Mouse (Mus musculus) hindbrain, embryonic 12.5 days (tissue): ENCODE measurements at regions not wholly inside any gene's neighbourhood (a gene's known extent, or its start where the extent isn't known, plus 50 kb on each side); places are given as distances from the start of the nearest gene placed in this dataset.

Source experiments
- ATAC-seq: fragments of 200-750 bp; cut with Nextera tagmentation; 2 replicates; pipeline ENCODE4 v1.8.0; 2017; ENCODE audit warnings: moderate TSS enrichment; ENCODE audit not compliant: low FRiP score
- H3K27ac ChIP-seq: fragments of 300-500 bp; sonication (generic); 2 replicates; pipeline ENCODE4 v1.5.1; 2016; ENCODE audit warnings: mild to moderate bottlenecking
- H3K27me3 ChIP-seq: fragments of 300-500 bp; sonication (generic); 2 replicates; pipeline ENCODE4 v1.6.1; 2016; ENCODE audit warnings: mild to moderate bottlenecking
- H3K36me3 ChIP-seq: fragments of 300-500 bp; sonication (generic); 2 replicates; pipeline ENCODE4 v1.6.1; 2016; ENCODE audit warnings: mild to moderate bottlenecking
- H3K4me1 ChIP-seq: fragments of 300-500 bp; sonication (generic); 2 replicates; pipeline ENCODE4 v1.6.1; 2016
- H3K4me2 ChIP-seq: fragments of 300-500 bp; sonication (generic); replicated peaks from 2 replicates; pipeline ENCODE4 v1.6.1; 2016; ENCODE audit warnings: mild to moderate bottlenecking
- H3K4me3 ChIP-seq: fragments of 300-500 bp; sonication (generic); 2 replicates; pipeline ENCODE4 v1.5.1; 2016; ENCODE audit warnings: mild to moderate bottlenecking
- H3K9ac ChIP-seq: fragments of 300-500 bp; sonication (generic); 2 replicates; pipeline ENCODE4 v1.6.1; 2016; ENCODE audit warnings: mild to moderate bottlenecking, moderate library complexity
- H3K9me3 ChIP-seq: fragments of 300-500 bp; sonication (generic); replicated peaks from 2 replicates; pipeline ENCODE4 v1.6.1; 2016; ENCODE audit warnings: mild to moderate bottlenecking
- WGBS: fragments of 180-500 bp; shearing (Covaris S2); methylation state at CpG from one replicate; pipeline ENCODE4 v1.1.7; 2016; 5-methylcytosine and 5-hydroxymethylcytosine counted together

DNA sequence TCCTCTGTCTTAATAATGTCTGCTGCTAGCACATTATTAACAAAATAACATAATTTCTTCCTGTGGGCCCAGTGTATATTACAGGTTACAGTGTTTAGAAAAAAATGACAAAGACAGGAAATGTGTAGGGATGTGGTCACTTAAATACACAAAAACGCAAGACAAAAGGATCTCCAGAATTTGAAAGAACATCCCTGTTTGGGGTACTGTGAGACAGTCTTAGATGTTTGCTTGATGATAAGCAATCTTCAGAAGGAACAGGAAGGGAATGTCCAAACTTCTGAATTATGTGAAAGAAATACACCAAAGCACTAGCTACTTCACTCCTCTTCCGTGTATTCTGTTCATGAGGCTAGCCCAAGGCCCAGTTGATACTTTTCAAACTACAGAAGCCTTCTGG, 251.8 kb downstream of the Ptprc start:
- WGBS, result 92% methylated on average over 2 of the region's 2 CpGs
- Histone ChIP-seq H3K9ac (no peak overlapping the region), H3K27me3 (no peaks in the 10 kb centered on the region), H3K9me3 (no peaks in the 10 kb centered on the region), H3K4me2 (no peak overlapping the region), H3K36me3 (no peaks in the 10 kb centered on the region), H3K4me3 (no peak overlapping the region), H3K27ac (0 out of 2 replicates have a peak overlapping the region, but pooled peaks have one; percentile 7), H3K4me1 (peaks cover 32% of the 10 kb centered on the region)
- no peak for ATAC-seq

GRCm38 (mm10) chr1:137922769-137923168, 252.7 kb downstream of the Ptprc start:
- Histone ChIP-seq H3K4me3 (no peak overlapping the region), H3K27ac (no peak overlapping the region), H3K4me2 (no peak overlapping the region), H3K36me3 (no peaks in the 10 kb centered on the region), H3K27me3 (no peaks in the 10 kb centered on the region), H3K9ac (no peak overlapping the region), H3K4me1 (peaks cover 25% of the 10 kb centered on the region), H3K9me3 (no peaks in the 10 kb centered on the region)
- WGBS, result 81% methylated on average over 7 of the region's 7 CpGs
- ATAC-seq, result no peak

GRCm38 (mm10) chr1:137921592-137921991, 253.9 kb downstream of the Ptprc start:
- H3K9ac ChIP-seq, result no peak overlapping the region
- H3K9me3 ChIP-seq, result no peaks in the 10 kb centered on the region
- ATAC-seq, result no peak
- WGBS, result 94% methylated on average over 2 of the region's 2 CpGs
- H3K4me2 ChIP-seq, result no peak overlapping the region
- no peak overlapping the region for H3K4me3 ChIP-seq
- no peaks in the 10 kb centered on the region for H3K36me3 ChIP-seq
- peaks cover 15% of the 10 kb centered on the region for H3K4me1 ChIP-seq
- no peaks in the 10 kb centered on the region for H3K27me3 ChIP-seq
- H3K27ac ChIP-seq, result no peak overlapping the region

DNA sequence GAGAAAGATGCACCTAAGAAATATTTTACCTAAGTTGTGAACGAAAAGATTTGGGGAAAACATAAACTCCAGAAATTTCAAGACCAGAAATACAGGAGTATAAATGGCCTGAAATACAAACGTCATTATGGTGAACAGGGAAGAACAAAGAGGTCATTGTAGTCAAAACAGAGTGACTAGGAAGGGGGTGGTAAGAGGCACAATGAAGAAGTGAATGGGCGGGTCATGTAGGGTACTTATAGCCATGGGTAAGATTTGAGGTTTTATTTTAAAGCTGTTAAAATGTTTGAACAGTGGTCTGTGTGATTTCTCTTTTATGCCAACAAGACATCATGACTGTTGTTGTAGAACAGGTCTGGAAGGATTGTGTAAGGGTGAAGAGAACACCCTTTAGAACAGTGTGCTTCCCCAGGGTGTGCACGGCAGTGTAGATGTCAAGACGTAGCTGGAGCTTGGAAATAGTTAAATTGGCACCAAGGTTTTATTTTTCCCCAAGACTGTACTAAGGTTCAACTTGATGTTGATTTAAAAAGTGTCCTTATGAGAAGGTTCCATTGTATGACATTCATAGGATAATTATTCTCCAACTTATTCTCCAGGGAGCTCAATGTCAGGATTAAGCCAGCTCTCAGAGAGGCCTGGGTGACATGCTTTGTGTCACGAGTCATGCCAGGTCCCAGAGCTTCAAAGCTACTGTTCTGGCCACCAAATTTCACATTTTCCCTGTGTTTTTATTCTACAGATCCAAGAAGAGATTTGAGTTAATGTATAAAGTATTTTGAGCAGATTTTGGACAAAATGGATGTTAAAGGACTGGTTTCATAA, 255.6 kb downstream of the Ptprc start:
- H3K27me3 ChIP-seq, result no peaks in the 10 kb centered on the region
- peaks cover 6% of the 10 kb centered on the region for H3K4me1 ChIP-seq
- no peak overlapping the region for H3K4me3 ChIP-seq
- 64% methylated on average over 6 of the region's 6 CpGs for WGBS
- 0 out of 2 replicates have a peak overlapping the region, but pooled peaks have one; percentile 12 for H3K27ac ChIP-seq
- H3K9ac ChIP-seq, result no peak overlapping the region
- ATAC-seq, result no peak
- no peaks in the 10 kb centered on the region for H3K9me3 ChIP-seq
- H3K36me3 ChIP-seq, result no peaks in the 10 kb centered on the region
- no peak overlapping the region for H3K4me2 ChIP-seq

DNA sequence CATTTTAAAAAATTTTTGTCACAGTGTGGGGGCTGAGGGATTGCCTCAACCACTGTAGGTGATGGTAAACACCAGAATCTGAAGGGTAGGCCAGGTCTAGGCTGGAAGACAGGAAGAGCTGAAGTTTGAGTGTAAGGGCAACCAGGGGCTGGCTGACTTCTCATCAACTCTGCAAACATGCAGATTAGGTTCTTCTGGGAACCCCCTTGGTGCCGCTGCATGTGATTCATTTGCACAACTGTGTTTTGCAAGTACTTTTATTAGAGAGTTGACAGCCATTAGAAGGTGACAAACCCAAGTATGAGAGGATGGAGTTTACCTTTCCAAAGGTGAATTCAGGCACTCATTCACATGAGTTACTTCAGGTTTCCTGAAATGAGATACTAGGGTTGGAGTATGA, 258.1 kb downstream of the Ptprc start:
- no peak for ATAC-seq
- Histone ChIP-seq H3K4me1 (peaks cover 6% of the 10 kb centered on the region), H3K4me3 (no peak overlapping the region), H3K9me3 (no peaks in the 10 kb centered on the region), H3K36me3 (no peaks in the 10 kb centered on the region), H3K27ac (no peak overlapping the region), H3K4me2 (no peak overlapping the region), H3K9ac (no peak overlapping the region), H3K27me3 (no peaks in the 10 kb centered on the region)
- 89% methylated on average over 1 of the region's 1 CpGs for WGBS

- Histone ChIP-seq H3K27me3 (no peaks in the 10 kb centered on the region), H3K4me3 (no peak overlapping the region), H3K9me3 (no peaks in the 10 kb centered on the region), H3K36me3 (no peaks in the 10 kb centered on the region), H3K4me1 (peaks cover 27% of the 10 kb centered on the region), H3K4me2 (no peak overlapping the region), H3K9ac (no peak overlapping the region), H3K27ac (no peak overlapping the region)
- WGBS, result 42% methylated on average over 5 of the region's 5 CpGs
- ATAC-seq, result no peak
Measured at GRCm38 (mm10) chr1:137906883-137907282, 268.6 kb downstream of the Ptprc start.

DNA sequence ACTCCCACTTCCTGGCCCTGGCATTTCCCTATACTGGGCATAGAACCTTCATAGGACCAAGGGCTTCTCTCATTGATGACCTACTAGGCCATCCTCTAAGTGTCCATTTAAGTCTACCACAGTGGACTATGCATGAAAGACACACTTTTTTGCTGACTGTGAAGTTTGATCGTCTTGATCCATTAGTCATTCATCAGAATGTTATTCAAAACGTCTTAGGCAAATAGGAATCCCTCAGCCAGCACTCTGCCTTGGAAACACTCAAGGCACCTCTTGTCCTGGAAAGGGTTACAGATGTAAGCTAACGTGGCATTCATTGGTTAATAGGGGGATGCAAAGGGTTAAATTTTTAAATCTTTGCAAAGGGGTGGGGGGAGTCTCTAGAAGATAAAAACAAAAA, 269.0 kb downstream of the Ptprc start:
- H3K27ac ChIP-seq, result no peak overlapping the region
- H3K9me3 ChIP-seq, result no peaks in the 10 kb centered on the region
- ATAC-seq, result no peak
- H3K4me1 ChIP-seq, result peaks cover 27% of the 10 kb centered on the region
- H3K36me3 ChIP-seq, result no peaks in the 10 kb centered on the region
- H3K27me3 ChIP-seq, result no peaks in the 10 kb centered on the region
- no peak overlapping the region for H3K4me3 ChIP-seq
- no peak overlapping the region for H3K9ac ChIP-seq
- WGBS, result 39% methylated on average over 3 of the region's 3 CpGs
- H3K4me2 ChIP-seq, result no peak overlapping the region

GRCm38 (mm10) chr1:137905566-137905965, 269.9 kb downstream of the Ptprc start:
- Histone ChIP-seq H3K9ac (no peak overlapping the region), H3K36me3 (no peaks in the 10 kb centered on the region), H3K4me1 (peaks cover 27% of the 10 kb centered on the region), H3K4me2 (no peak overlapping the region), H3K27ac (0 out of 2 replicates have a peak overlapping the region, but pooled peaks have one; percentile 7), H3K4me3 (no peak overlapping the region), H3K27me3 (no peaks in the 10 kb centered on the region), H3K9me3 (no peaks in the 10 kb centered on the region)
- ATAC-seq, result no peak
- WGBS, result 79% methylated on average over 5 of the region's 5 CpGs

GRCm38 (mm10) chr1:137903351-137903750, 272.2 kb downstream of the Ptprc start:
- H3K4me3 ChIP-seq, result 0 out of 2 replicates have a peak overlapping the region, but pooled peaks have one; percentile 13
- H3K36me3 ChIP-seq, result no peaks in the 10 kb centered on the region
- no peaks in the 10 kb centered on the region for H3K9me3 ChIP-seq
- no peak overlapping the region for H3K27ac ChIP-seq
- peaks cover 27% of the 10 kb centered on the region for H3K4me1 ChIP-seq
- peak overlapping the region; percentile 50 for H3K4me2 ChIP-seq
- H3K9ac ChIP-seq, result no peak overlapping the region
- no peak for ATAC-seq
- WGBS, result 12% methylated on average over 4 of the region's 4 CpGs
- no peaks in the 10 kb centered on the region for H3K27me3 ChIP-seq

GRCm38 (mm10) chr1:137902859-137903258, 272.6 kb downstream of the Ptprc start:
- Histone ChIP-seq H3K4me1 (peaks cover 29% of the 10 kb centered on the region), H3K4me3 (peak overlapping the region; percentile 63), H3K27me3 (no peaks in the 10 kb centered on the region), H3K27ac (peak overlapping the region; percentile 72), H3K9me3 (no peaks in the 10 kb centered on the region), H3K4me2 (peak overlapping the region; percentile 50), H3K36me3 (no peaks in the 10 kb centered on the region), H3K9ac (peak overlapping the region; percentile 35; the same call in 1 of the 2 replicates)
- 26% methylated on average over 6 of the region's 6 CpGs for WGBS
- no peak for ATAC-seq

- Histone ChIP-seq H3K9me3 (no peaks in the 10 kb centered on the region), H3K27ac (peak overlapping the region; percentile 72), H3K27me3 (no peaks in the 10 kb centered on the region), H3K4me1 (peaks cover 29% of the 10 kb centered on the region), H3K4me3 (peak overlapping the region; percentile 63), H3K9ac (peak overlapping the region; percentile 15), H3K4me2 (peak overlapping the region; percentile 50), H3K36me3 (no peaks in the 10 kb centered on the region)
- WGBS, result 41% methylated on average over 4 of the region's 4 CpGs
- no peak for ATAC-seq
Measured at GRCm38 (mm10) chr1:137901996-137902395, 273.5 kb downstream of the Ptprc start.

- H3K4me3 ChIP-seq, result peak overlapping the region; percentile 63
- H3K27ac ChIP-seq, result peak overlapping the region; percentile 95
- no peaks in the 10 kb centered on the region for H3K9me3 ChIP-seq
- WGBS, result 38% methylated on average over 5 of the region's 5 CpGs
- H3K27me3 ChIP-seq, result no peaks in the 10 kb centered on the region
- peaks cover 26% of the 10 kb centered on the region for H3K4me1 ChIP-seq
- no peak for ATAC-seq
- H3K36me3 ChIP-seq, result no peaks in the 10 kb centered on the region
- peak overlapping the region; percentile 50 for H3K4me2 ChIP-seq
- H3K9ac ChIP-seq, result peak overlapping the region; percentile 73; the same call in 1 of the 2 replicates
Measured at GRCm38 (mm10) chr1:137901211-137901610, 274.3 kb downstream of the Ptprc start.

DNA sequence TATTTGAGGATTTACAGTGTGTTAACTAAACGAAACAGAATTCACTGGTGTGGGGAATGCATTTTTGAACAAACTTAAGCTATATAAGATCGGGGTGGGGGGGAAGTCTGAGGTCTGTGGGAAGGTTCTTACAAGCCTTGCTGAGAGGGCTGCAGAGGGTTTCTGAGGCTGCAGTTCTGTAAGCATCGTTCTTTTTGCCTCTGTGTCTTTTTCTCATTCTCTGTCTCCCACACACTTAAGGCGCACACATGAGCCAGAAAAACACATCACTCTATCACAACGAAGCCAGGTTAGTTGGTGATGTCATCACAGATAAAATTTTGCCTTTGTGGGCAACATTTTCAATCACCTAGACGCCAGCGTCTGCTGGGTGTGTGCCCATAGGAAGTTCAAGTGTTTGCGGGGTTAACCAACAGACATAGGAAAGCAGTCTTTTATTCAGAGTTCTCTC, 274.9 kb downstream of the Ptprc start:
- no peaks in the 10 kb centered on the region for H3K9me3 ChIP-seq
- 4% methylated on average over 8 of the region's 8 CpGs for WGBS

More for the DNA sequence above, 274.9 kb downstream of the Ptprc start:
- peak overlapping the region; percentile 95 for H3K27ac ChIP-seq
- no peaks in the 10 kb centered on the region for H3K27me3 ChIP-seq
- peak; percentile 55 for ATAC-seq
- H3K36me3 ChIP-seq, result no peaks in the 10 kb centered on the region
- H3K4me3 ChIP-seq, result peak overlapping the region; percentile 63
- peaks cover 22% of the 10 kb centered on the region for H3K4me1 ChIP-seq
- peak overlapping the region; percentile 73 for H3K9ac ChIP-seq
- peak overlapping the region; percentile 50 for H3K4me2 ChIP-seq
